Mouse (Mus musculus) hindbrain, embryonic 11.5 days (tissue): ENCODE data around the gene Kcna2. TPM values are rescaled to one million over a fixed set of nuclear protein-coding genes. Genes with fewer than 3 reads are reported as not detected.
A peak's percentile ranks its signal among the peaks of the same experiment; 100 is the strongest.

Experiments
- ATAC-seq: fragments of 200-750 bp; cut with Nextera tagmentation; 2 replicates; pipeline ENCODE4 v1.8.0; 2017; ENCODE audit warnings: mild to moderate bottlenecking, moderate TSS enrichment, moderate library complexity; ENCODE audit not compliant: low FRiP score
- DNase-seq: peaks from one replicate; pipeline ENCODE4 v3.0.0-alpha.2; 2015; ENCODE audit warnings: low spot score
- H3K27ac ChIP-seq: fragments of 300-500 bp; sonication (generic); 2 replicates; pipeline ENCODE4 v1.5.1; 2014; ENCODE audit warnings: mild to moderate bottlenecking, low read depth, low read length
- H3K27me3 ChIP-seq: fragments of 300-500 bp; sonication (generic); 2 replicates; pipeline ENCODE4 v1.6.1; 2014; ENCODE audit warnings: mild to moderate bottlenecking, low read length, moderate library complexity, mixed read lengths; ENCODE audit not compliant: control insufficient read depth, insufficient read depth
- H3K36me3 ChIP-seq: fragments of 300-500 bp; sonication (generic); 2 replicates; pipeline ENCODE4 v1.6.1; 2014; ENCODE audit warnings: mild to moderate bottlenecking, low read length, moderate library complexity, mixed read lengths; ENCODE audit not compliant: control insufficient read depth, insufficient read depth
- H3K4me1 ChIP-seq: fragments of 300-500 bp; sonication (generic); replicated peaks from 2 replicates; pipeline ENCODE4 v1.6.1; 2014; ENCODE audit warnings: low read length, mixed read lengths; ENCODE audit not compliant: control insufficient read depth, insufficient read depth
- H3K4me2 ChIP-seq: fragments of 300-500 bp; sonication (generic); replicated peaks from 2 replicates; pipeline ENCODE4 v1.6.1; 2014; ENCODE audit warnings: mild to moderate bottlenecking, low read depth, low read length
- H3K4me3 ChIP-seq: fragments of 300-500 bp; sonication (generic); 2 replicates; pipeline ENCODE4 v1.5.1; 2014; ENCODE audit warnings: low read depth, low read length
- H3K9ac ChIP-seq: fragments of 300-500 bp; sonication (generic); 2 replicates; pipeline ENCODE4 v1.6.1; 2014; ENCODE audit warnings: low read depth, low read length
- H3K9me3 ChIP-seq: fragments of 300-500 bp; sonication (generic); 2 replicates; pipeline ENCODE4 v1.6.1; 2016; ENCODE audit warnings: low read length; ENCODE audit not compliant: control insufficient read depth
- WGBS: fragments of 180-500 bp; shearing (Covaris S2); extraction: QIAGEN DNeasy Blood & Tissue Kit; methylation state at CpG from one replicate; pipeline ENCODE4 v1.1.7; 2014; 5-methylcytosine and 5-hydroxymethylcytosine counted together
- polyA plus RNA-seq: library from polyadenylated mRNA; unstranded; fragments of >200 nt; fragmentation: Nextera tagmentation; extraction: Ambion mirVana; gene quantifications from 2 replicates; pipeline ENCODE4 v1.2.1, GENCODE M21; 2014

Gene Kcna2
- polyA plus RNA-seq, 1 experiment from 2014 or later: 0.32 TPM

DNA sequence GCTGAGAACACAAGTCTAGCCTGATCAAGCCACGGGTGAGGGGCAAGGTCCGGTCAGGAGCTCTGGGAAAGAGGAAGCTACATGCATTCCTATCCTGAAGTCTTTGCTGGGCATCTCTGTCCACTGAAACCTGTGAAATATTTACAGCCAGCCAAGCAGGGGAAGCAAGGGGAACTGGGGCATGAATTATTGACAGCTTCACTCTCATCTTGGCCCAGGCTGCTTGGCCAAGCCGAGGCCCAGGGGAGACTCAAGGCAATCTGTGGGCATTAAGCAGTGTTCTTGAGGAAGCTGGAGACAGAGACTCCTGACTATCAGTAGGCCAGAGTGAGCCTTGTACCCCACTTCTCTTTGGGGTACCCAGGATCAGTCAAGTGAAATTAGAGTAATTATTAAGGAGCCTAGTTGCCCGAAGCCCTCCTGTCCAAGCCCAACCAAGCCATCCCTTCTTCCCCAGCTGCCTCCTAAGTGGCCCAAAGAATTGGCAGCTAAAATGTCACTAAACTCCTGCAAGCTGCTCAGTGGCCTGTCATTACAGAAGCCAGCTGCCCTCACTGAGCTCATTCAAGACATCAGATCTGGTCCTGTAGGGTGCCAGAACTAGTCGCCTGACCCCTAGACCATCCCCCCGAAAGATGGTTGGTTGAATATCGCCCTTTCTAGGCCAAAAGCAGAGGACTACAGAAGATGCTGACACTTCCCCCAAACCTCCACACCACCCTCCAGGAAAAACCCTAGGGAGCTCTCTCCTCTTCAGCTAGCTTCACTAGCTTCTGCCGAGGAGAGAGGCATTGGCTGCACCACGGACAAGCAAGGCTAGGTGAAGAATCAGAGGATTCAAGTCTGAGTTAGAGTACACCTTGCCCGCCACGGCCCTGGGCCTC is 53.1 kb downstream of the Kcna2 start:
- DNase-seq (no peak), ATAC-seq (no peak)
- no peak overlapping the region for H3K27ac ChIP-seq
- no peaks in the 10 kb centered on the region for H3K4me1 ChIP-seq
- H3K27me3 ChIP-seq: no peaks in the 10 kb centered on the region
- WGBS: 95% methylated on average over 11 of the region's 11 CpGs
- no peaks in the 10 kb centered on the region for H3K9me3 ChIP-seq
- H3K4me3 ChIP-seq: no peak overlapping the region
- no peak overlapping the region for H3K9ac ChIP-seq
- no peaks in the 10 kb centered on the region for H3K36me3 ChIP-seq
- H3K4me2 ChIP-seq: no peak overlapping the region

DNA sequence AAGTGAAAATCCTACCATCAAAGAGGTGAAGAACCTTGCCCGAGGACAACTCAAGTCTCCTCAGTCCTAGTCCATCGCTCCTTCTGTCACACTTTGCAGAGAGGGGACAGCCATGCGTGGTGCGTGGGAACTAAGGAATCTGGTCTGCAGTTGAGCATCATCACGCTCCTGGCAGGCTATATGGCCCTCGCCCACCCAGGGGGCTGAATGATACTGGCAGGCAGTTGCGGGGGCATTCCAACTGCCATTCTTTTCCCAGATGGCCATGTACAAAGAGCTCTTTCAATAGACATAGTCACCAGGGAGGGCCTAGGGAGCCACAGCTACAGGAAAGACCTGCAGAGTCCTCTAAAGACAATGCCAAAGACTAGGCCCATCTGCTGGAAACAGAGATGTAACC is 57.9 kb downstream of the Kcna2 start:
- Histone ChIP-seq H3K4me2 (no peak overlapping the region), H3K4me3 (no peak overlapping the region), H3K4me1 (no peaks in the 10 kb centered on the region; the same call in 1 of the 2 replicates), H3K27ac (no peak overlapping the region), H3K27me3 (no peaks in the 10 kb centered on the region), H3K9me3 (no peaks in the 10 kb centered on the region), H3K9ac (no peak overlapping the region), H3K36me3 (no peaks in the 10 kb centered on the region)
- ATAC-seq (no peak), DNase-seq (no peak)
- 89% methylated on average over 7 of the region's 7 CpGs for WGBS

DNA sequence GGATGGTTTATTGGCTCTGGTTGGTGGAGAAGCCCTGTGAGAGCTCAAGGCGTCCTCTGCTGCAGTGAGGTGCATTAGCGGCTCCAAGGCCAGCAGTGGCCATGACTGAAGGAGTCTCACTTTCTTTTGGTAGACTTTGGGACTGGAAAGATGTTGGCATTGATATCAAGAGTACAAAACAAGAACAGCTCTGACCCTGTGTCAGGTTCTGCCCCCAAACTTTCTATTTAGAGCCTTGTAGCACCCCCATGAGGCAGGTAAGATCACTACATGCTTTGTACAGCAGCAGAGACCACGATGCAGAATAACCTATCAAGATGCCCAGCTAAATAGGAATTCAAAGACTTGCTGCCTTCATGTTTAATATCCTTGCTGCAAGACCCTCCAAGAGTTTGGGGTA is 58.5 kb downstream of the Kcna2 start:
- no peak overlapping the region for H3K27ac ChIP-seq
- H3K4me3 ChIP-seq: no peak overlapping the region
- ATAC-seq: 0 out of 2 replicates have a peak, but pooled peaks have one; percentile 7
- peak overlapping the region; percentile 49 for H3K4me2 ChIP-seq
- H3K9me3 ChIP-seq: no peaks in the 10 kb centered on the region
- H3K27me3 ChIP-seq: no peaks in the 10 kb centered on the region
- DNase-seq: peak; percentile 24
- 69% methylated on average over 3 of the region's 3 CpGs for WGBS
- no peaks in the 10 kb centered on the region for H3K36me3 ChIP-seq
- no peaks in the 10 kb centered on the region; the same call in 1 of the 2 replicates for H3K4me1 ChIP-seq
- no peak overlapping the region for H3K9ac ChIP-seq

DNA sequence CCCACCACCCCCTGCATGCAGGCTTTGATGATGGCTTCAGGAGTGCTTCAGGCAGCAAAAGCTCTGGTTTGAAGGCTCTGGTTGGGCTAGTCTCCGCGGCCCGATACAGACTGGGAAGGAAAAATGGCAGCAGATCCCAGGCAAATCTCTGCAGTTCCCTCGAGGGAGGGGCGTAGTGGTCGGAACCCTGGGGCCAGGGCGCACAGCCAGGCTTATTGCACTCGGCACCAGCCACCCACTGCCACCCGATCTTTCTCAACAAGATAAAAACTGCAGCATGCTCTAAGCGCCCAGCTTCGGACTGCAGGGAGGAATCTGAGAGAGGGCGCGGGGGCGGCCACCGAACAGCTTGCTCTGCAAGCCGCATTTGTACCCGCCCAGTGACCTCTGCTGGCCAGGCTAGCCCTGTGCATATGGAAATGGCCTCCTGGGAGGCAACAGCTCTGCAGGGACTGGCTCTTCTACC is 58.9 kb downstream of the Kcna2 start:
- WGBS: 2% methylated on average over 17 of the region's 17 CpGs
- peak overlapping the region; percentile 17; the same call in 1 of the 2 replicates for H3K4me3 ChIP-seq
- no peaks in the 10 kb centered on the region for H3K36me3 ChIP-seq
- H3K9ac ChIP-seq: peak overlapping the region; percentile 42; the same call in 1 of the 2 replicates
- peak overlapping the region; percentile 49 for H3K4me2 ChIP-seq
- no peaks in the 10 kb centered on the region; the same call in 1 of the 2 replicates for H3K4me1 ChIP-seq
- no peaks in the 10 kb centered on the region for H3K27me3 ChIP-seq
- ATAC-seq (peak; percentile 76), DNase-seq (peak; percentile 46)
- H3K9me3 ChIP-seq: no peaks in the 10 kb centered on the region
- no peak overlapping the region for H3K27ac ChIP-seq

DNA sequence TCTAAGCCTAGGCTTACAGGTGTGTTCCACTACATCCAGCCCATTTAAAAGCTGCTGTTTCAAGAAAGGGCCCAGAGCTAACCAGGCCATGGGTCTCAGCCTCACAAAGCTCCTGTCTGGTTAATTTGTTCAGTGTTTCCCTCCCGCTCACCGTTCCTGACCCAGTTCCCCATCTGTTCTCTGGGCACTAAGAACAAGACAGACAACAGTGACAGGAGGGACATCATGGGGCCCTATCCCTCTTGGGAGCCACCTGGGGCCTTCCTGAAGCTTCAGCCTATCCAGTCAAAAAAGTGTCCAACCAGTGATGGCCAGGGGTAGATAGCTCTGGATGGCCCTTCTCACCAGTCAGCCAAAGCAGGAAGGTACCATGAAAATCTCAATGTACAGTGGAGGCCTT is 61.8 kb downstream of the Kcna2 start:
- no peaks in the 10 kb centered on the region for H3K36me3 ChIP-seq
- ATAC-seq (no peak), DNase-seq (no peak)
- H3K27me3 ChIP-seq: no peaks in the 10 kb centered on the region
- no peak overlapping the region for H3K4me3 ChIP-seq
- H3K4me2 ChIP-seq: no peak overlapping the region
- H3K9ac ChIP-seq: no peak overlapping the region
- no peaks in the 10 kb centered on the region for H3K9me3 ChIP-seq
- H3K4me1 ChIP-seq: no peaks in the 10 kb centered on the region; the same call in 1 of the 2 replicates
- 89% methylated on average over 2 of the region's 2 CpGs for WGBS
- no peak overlapping the region for H3K27ac ChIP-seq

Other genes starting within 250 kb of the Kcna2 start
- 4.6 and 4.7 TPM in 2 replicates for gene Kcna3, start 65.0 kb upstream of the Kcna2 start, polyA plus RNA-seq
- not detected in 2 replicates for gene Kcna10, start 81.9 kb downstream of the Kcna2 start, polyA plus RNA-seq
- gene Cym, start 120.6 kb downstream of the Kcna2 start, polyA plus RNA-seq: not detected in 2 replicates
- not detected in 2 replicates for gene A630076J17Rik, start 129.5 kb downstream of the Kcna2 start, polyA plus RNA-seq
- gene Prok1, start 138.6 kb downstream of the Kcna2 start, polyA plus RNA-seq: 0.06 TPM in 1 of 2 replicates, not detected in the other
- 203 TPM in 2 replicates for gene Lamtor5, start 177.7 kb downstream of the Kcna2 start, polyA plus RNA-seq
- gene Slc16a4, start 190.1 kb downstream of the Kcna2 start, polyA plus RNA-seq: 2.2 and 4.0 TPM in 2 replicates
- 16.3 and 19.5 TPM in 2 replicates for gene Rbm15, start 232.5 kb downstream of the Kcna2 start, polyA plus RNA-seq